Mouse (Mus musculus): ENCODE data around the gene Vhl. TPM values are rescaled to one million over a fixed set of nuclear protein-coding genes. Genes with fewer than 3 reads are reported as not detected.
"Not testable (repeated sequence)": the region's sequence is repeated elsewhere in the genome, so short reads cannot be mapped to it uniquely, and the experiment has no call there.

Gene Vhl
- polyA plus RNA-seq, 1 experiment from 2014 or later: 25.6 TPM

- no peak overlapping the region for H3K4me3 ChIP-seq
- H3K9ac ChIP-seq: no peak overlapping the region
- no peak for ATAC-seq (replicated peaks; ENCODE audit: insufficient number of reproducible peaks, insufficient read depth, low FRiP score, low read depth)
- no peaks in the 10 kb centered on the region for H3K9me3 ChIP-seq (replicated peaks)
- H3K36me3 ChIP-seq: no peaks in the 10 kb centered on the region
- WGBS: 81% methylated on average over 7 of the region's 7 CpGs
- H3K4me1 ChIP-seq (replicated peaks): peaks cover 38% of the 10 kb centered on the region
- no peak overlapping the region for H3K4me2 ChIP-seq
- H3K27ac ChIP-seq: no peak overlapping the region
- no peaks in the 10 kb centered on the region for H3K27me3 ChIP-seq
These were observed 40.5 kb downstream of the Vhl start for GRCm38 (mm10) chr6:113664305-113664704.

- H3K27ac ChIP-seq: peak overlapping the region; percentile 74
- 0 out of 2 replicates have a peak, but pooled peaks cover 3% of the 10 kb centered on the region for H3K36me3 ChIP-seq
- no peak overlapping the region for H3K9ac ChIP-seq
- H3K4me3 ChIP-seq: no peak overlapping the region
- no peak overlapping the region for H3K4me2 ChIP-seq
- H3K9me3 ChIP-seq (replicated peaks): no peaks in the 10 kb centered on the region
- no peaks in the 10 kb centered on the region for H3K27me3 ChIP-seq
- ATAC-seq (replicated peaks; ENCODE audit: insufficient number of reproducible peaks, insufficient read depth, low FRiP score, low read depth): no peak
- WGBS: 50% methylated on average over 8 of the region's 8 CpGs
- H3K4me1 ChIP-seq (replicated peaks): peaks cover 18% of the 10 kb centered on the region
These were observed 43.9 kb downstream of the Vhl start for GRCm38 (mm10) chr6:113667611-113668122.

- Histone ChIP-seq H3K9me3 (replicated peaks) (no peaks in the 10 kb centered on the region), H3K4me1 (replicated peaks) (peaks cover 18% of the 10 kb centered on the region), H3K27ac (peak overlapping the region; percentile 71), H3K4me3 (no peak overlapping the region), H3K4me2 (peak overlapping the region; percentile 16; the same call in 1 of the 2 replicates), H3K27me3 (no peaks in the 10 kb centered on the region), H3K9ac (no peak overlapping the region), H3K36me3 (0 out of 2 replicates have a peak, but pooled peaks cover 3% of the 10 kb centered on the region)
- ATAC-seq (replicated peaks; ENCODE audit: insufficient number of reproducible peaks, insufficient read depth, low FRiP score, low read depth): peak; percentile 61
- WGBS: 37% methylated on average over 15 of the region's 15 CpGs
These were observed 44.8 kb downstream of the Vhl start for GRCm38 (mm10) chr6:113668287-113669154.

GRCm38 (mm10) chr6:113669821-113670220 lies 46.1 kb downstream of the Vhl start:
- H3K27me3 ChIP-seq: no peaks in the 10 kb centered on the region
- H3K36me3 ChIP-seq: 0 out of 2 replicates have a peak, but pooled peaks cover 3% of the 10 kb centered on the region
- H3K4me3 ChIP-seq: no peak overlapping the region
- no peak; the same call in 1 of the 2 replicates for ATAC-seq (replicated peaks; ENCODE audit: insufficient number of reproducible peaks, insufficient read depth, low FRiP score, low read depth)
- H3K4me2 ChIP-seq: no peak overlapping the region
- no peak overlapping the region for H3K9ac ChIP-seq
- WGBS: 56% methylated on average over 7 of the region's 7 CpGs
- H3K4me1 ChIP-seq (replicated peaks): peaks cover 18% of the 10 kb centered on the region
- H3K9me3 ChIP-seq (replicated peaks): no peaks in the 10 kb centered on the region
- H3K27ac ChIP-seq: peak overlapping the region; percentile 71

- not testable (repeated sequence) for H3K4me3 ChIP-seq; H3K27ac ChIP-seq; H3K9ac ChIP-seq; H3K36me3 ChIP-seq; H3K4me2 ChIP-seq; H3K27me3 ChIP-seq; ATAC-seq (replicated peaks; ENCODE audit: insufficient number of reproducible peaks, insufficient read depth, low FRiP score, low read depth); H3K9me3 ChIP-seq (replicated peaks)
- 85% methylated on average over 1 of the region's 1 CpGs for WGBS
- H3K4me1 ChIP-seq (replicated peaks): peaks cover 18% of the 10 kb centered on the region
These were observed 48.3 kb downstream of the Vhl start for GRCm38 (mm10) chr6:113672029-113672428.

- H3K9ac ChIP-seq: no peak overlapping the region
- no peaks in the 10 kb centered on the region for H3K9me3 ChIP-seq (replicated peaks)
- WGBS: 85% methylated on average over 6 of the region's 6 CpGs
- no peak overlapping the region for H3K4me3 ChIP-seq
- no peaks in the 10 kb centered on the region for H3K27me3 ChIP-seq
- no peak overlapping the region for H3K27ac ChIP-seq
- no peak for ATAC-seq (replicated peaks; ENCODE audit: insufficient number of reproducible peaks, insufficient read depth, low FRiP score, low read depth)
- H3K4me2 ChIP-seq: no peak overlapping the region
- H3K36me3 ChIP-seq: 0 out of 2 replicates have a peak, but pooled peaks cover 3% of the 10 kb centered on the region
- peaks cover 18% of the 10 kb centered on the region for H3K4me1 ChIP-seq (replicated peaks)
These were observed 49.2 kb downstream of the Vhl start for GRCm38 (mm10) chr6:113672989-113673388.

GRCm38 (mm10) chr6:113675234-113675633 lies 51.5 kb downstream of the Vhl start:
- Histone ChIP-seq H3K27ac (no peak overlapping the region), H3K27me3 (no peaks in the 10 kb centered on the region), H3K4me3 (no peak overlapping the region), H3K9me3 (replicated peaks) (no peaks in the 10 kb centered on the region), H3K9ac (no peak overlapping the region), H3K36me3 (0 out of 2 replicates have a peak, but pooled peaks cover 3% of the 10 kb centered on the region), H3K4me1 (replicated peaks) (no peaks in the 10 kb centered on the region), H3K4me2 (no peak overlapping the region)
- no peak for ATAC-seq (replicated peaks; ENCODE audit: insufficient number of reproducible peaks, insufficient read depth, low FRiP score, low read depth)
- 71% methylated on average over 4 of the region's 4 CpGs for WGBS

GRCm38 (mm10) chr6:113675991-113676390 lies 52.2 kb downstream of the Vhl start:
- no peak overlapping the region for H3K9ac ChIP-seq
- H3K9me3 ChIP-seq (replicated peaks): no peaks in the 10 kb centered on the region
- ATAC-seq (replicated peaks; ENCODE audit: insufficient number of reproducible peaks, insufficient read depth, low FRiP score, low read depth): no peak
- no peaks in the 10 kb centered on the region for H3K4me1 ChIP-seq (replicated peaks)
- no peak overlapping the region for H3K4me2 ChIP-seq
- no peak overlapping the region for H3K4me3 ChIP-seq
- no peaks in the 10 kb centered on the region for H3K27me3 ChIP-seq
- 0 out of 2 replicates have a peak, but pooled peaks cover 3% of the 10 kb centered on the region for H3K36me3 ChIP-seq
- WGBS: 93% methylated on average over 9 of the region's 9 CpGs
- no peak overlapping the region for H3K27ac ChIP-seq

GRCm38 (mm10) chr6:113677070-113677734 lies 53.4 kb downstream of the Vhl start:
- Histone ChIP-seq H3K4me1 (replicated peaks) (no peaks in the 10 kb centered on the region), H3K9me3 (replicated peaks) (no peaks in the 10 kb centered on the region), H3K9ac (no peak overlapping the region), H3K4me2 (no peak overlapping the region), H3K4me3 (no peak overlapping the region), H3K27ac (no peak overlapping the region), H3K36me3 (no peaks in the 10 kb centered on the region), H3K27me3 (no peaks in the 10 kb centered on the region)
- 66% methylated on average over 14 of the region's 14 CpGs for WGBS
- no peak for ATAC-seq (replicated peaks; ENCODE audit: insufficient number of reproducible peaks, insufficient read depth, low FRiP score, low read depth)

- ATAC-seq (replicated peaks; ENCODE audit: insufficient number of reproducible peaks, insufficient read depth, low FRiP score, low read depth): no peak
- no peak overlapping the region for H3K4me2 ChIP-seq
- H3K9ac ChIP-seq: no peak overlapping the region
- H3K27me3 ChIP-seq: no peaks in the 10 kb centered on the region
- H3K4me3 ChIP-seq: no peak overlapping the region
- no peaks in the 10 kb centered on the region for H3K9me3 ChIP-seq (replicated peaks)
- WGBS: 81% methylated on average over 14 of the region's 14 CpGs
- no peak overlapping the region for H3K27ac ChIP-seq
- H3K36me3 ChIP-seq: no peaks in the 10 kb centered on the region
- H3K4me1 ChIP-seq (replicated peaks): no peaks in the 10 kb centered on the region
These were observed 54.7 kb downstream of the Vhl start for GRCm38 (mm10) chr6:113678246-113679012.

Measured in heart, embryonic 15.5 days (tissue).